In genomic region chr5:138863681-138864146, GRCm38 (mm10) we compare ENCODE assay signal across 14 mouse cellular contexts. TPM values are rescaled to one million over a fixed set of nuclear protein-coding genes. Genes with fewer than 3 reads are reported as not detected.
DNase-seq lines count a peak whose midpoint lies in the region; ATAC-seq lines count a peak whose summit lies in the region.
"Had no signal": no experiment of that assay in that cellular context is flagged by ENCODE, and none has a peak within 500 bp of the region (broad histone marks: within the 10 kb centered on the region; RNA-seq: fewer than 3 reads in every experiment).

No protein-coding gene starts in this region.

- no peaks in the 10 kb centered on the region for H3K36me3 ChIP-seq in heart, embryonic 12.5 days
- no peaks in the 10 kb centered on the region for H3K36me3 ChIP-seq in intestine, embryonic 15.5 days
- H3K36me3 ChIP-seq: heart, embryonic 13.5 days; limb, embryonic 15.5 days; midbrain, embryonic 13.5 days had no signal

- peak; percentile 28 for DNase-seq in heart, postnatal 4 days
- DNase-seq in cerebellum, adult 18-20 months: peak; percentile 29 to 37
- DNase-seq in left cerebral cortex, postnatal 25 days (ENCODE audit: low spot score in 2 of 2): peak; percentile 15 to 42
- no peak for DNase-seq in thymus, postnatal 10 days (ENCODE audit: low spot score in 2 of 2)
- no peak for DNase-seq in urinary bladder, postnatal 36 days (ENCODE audit: low spot score in 2 of 2)
- no peak for DNase-seq in adrenal gland, adult 2 months
- DNase-seq: kidney, adult 9 months had no signal

- H3K27ac ChIP-seq in heart, embryonic 12.5 days (ENCODE audit: poor library complexity, severe bottlenecking): no peak overlapping the region
- peak overlapping the region; percentile 13; the same call in 1 of the 2 replicates for H3K27ac ChIP-seq in intestine, embryonic 15.5 days
- H3K27ac ChIP-seq: forebrain, embryonic 13.5 days; heart, embryonic 13.5 days; limb, embryonic 15.5 days; midbrain, embryonic 13.5 days had no signal

- no peak overlapping the region for H3K4me2 ChIP-seq in heart, embryonic 12.5 days
- H3K4me2 ChIP-seq in intestine, embryonic 15.5 days (replicated peaks): no peak overlapping the region
- H3K4me2 ChIP-seq: forebrain, embryonic 13.5 days; heart, embryonic 13.5 days; limb, embryonic 15.5 days; midbrain, embryonic 13.5 days had no signal

- H3K9me3 ChIP-seq in heart, embryonic 12.5 days (replicated peaks): no peaks in the 10 kb centered on the region
- no peaks in the 10 kb centered on the region for H3K9me3 ChIP-seq in intestine, embryonic 15.5 days
- H3K9me3 ChIP-seq: forebrain, embryonic 13.5 days; heart, embryonic 13.5 days; limb, embryonic 15.5 days; midbrain, embryonic 13.5 days had no signal

- H3K4me1 ChIP-seq in heart, embryonic 12.5 days (replicated peaks): peaks cover 21% of the 10 kb centered on the region
- H3K4me1 ChIP-seq in intestine, embryonic 15.5 days (replicated peaks): peaks cover 20% of the 10 kb centered on the region
- H3K4me1 ChIP-seq: midbrain, embryonic 13.5 days had no signal

- H3K27me3 ChIP-seq in heart, embryonic 12.5 days (replicated peaks): no peaks in the 10 kb centered on the region; the same call in 1 of the 2 replicates
- no peaks in the 10 kb centered on the region for H3K27me3 ChIP-seq in intestine, embryonic 15.5 days (replicated peaks)
- H3K27me3 ChIP-seq: forebrain, embryonic 13.5 days; limb, embryonic 15.5 days; midbrain, embryonic 13.5 days had no signal

- no peak overlapping the region for H3K4me3 ChIP-seq in heart, embryonic 12.5 days
- H3K4me3 ChIP-seq in intestine, embryonic 15.5 days (replicated peaks): no peak overlapping the region
- H3K4me3 ChIP-seq: forebrain, embryonic 13.5 days; heart, embryonic 13.5 days; limb, embryonic 15.5 days; midbrain, embryonic 13.5 days had no signal

- ATAC-seq in heart, embryonic 12.5 days (ENCODE audit: insufficient number of reproducible peaks, low FRiP score): no peak
- peak; percentile 67 for ATAC-seq in intestine, embryonic 15.5 days
- ATAC-seq: forebrain, embryonic 13.5 days; midbrain, embryonic 13.5 days had no signal

- intact Hi-C loops in left cerebral cortex, postnatal 25 days (cut with DNase I): no loop called here

- 64% methylated on average over 7 of the region's 7 CpGs for WGBS in heart, embryonic 12.5 days
- 62% methylated on average over 7 of the region's 7 CpGs for WGBS in intestine, embryonic 15.5 days

- H3K9ac ChIP-seq in heart, embryonic 12.5 days: no peak overlapping the region
- no peak overlapping the region for H3K9ac ChIP-seq in intestine, embryonic 15.5 days
- H3K9ac ChIP-seq: forebrain, embryonic 13.5 days; heart, embryonic 13.5 days; limb, embryonic 15.5 days; midbrain, embryonic 13.5 days had no signal

RNA-seq across cellular contexts. Expression of gene Gm5294, which starts 43.8 kb away (rescaled TPM):
- total RNA-seq in heart, postnatal 4 days (2021): not detected
- not detected in 2 replicates for polyA plus RNA-seq in heart, embryonic 12.5 days (2016; fragmentation: Nextera tagmentation; extraction: Ambion mirVana)
- not detected in 2 replicates for polyA plus RNA-seq in intestine, embryonic 15.5 days (2015; fragmentation: Nextera tagmentation; extraction: Ambion mirVana)
- not detected for total RNA-seq in left cerebral cortex, postnatal 25 days (2021)
- not detected for total RNA-seq in adrenal gland, adult 2 months (2021)
- 0.18 TPM in 1 of 2 replicates, not detected in the other for polyA plus RNA-seq in adrenal gland, adult 2 months (2012; rRNA removed)
- polyA plus RNA-seq: cortical plate, adult 2 months; forebrain, embryonic 13.5 days; heart, embryonic 13.5 days; limb, embryonic 15.5 days; midbrain, embryonic 13.5 days had no signal

Comparison
In these comparisons a context has a peak if more than half of its experiments do, and no peak if none do; other contexts are left out.
1. DNase-seq: peak in heart, postnatal 4 days (single experiment), cerebellum, adult 18-20 months (2 of 2) and left cerebral cortex, postnatal 25 days (2 of 2); none in thymus, postnatal 10 days (0 of 2), urinary bladder, postnatal 36 days (0 of 2) and adrenal gland, adult 2 months (single experiment).